Mouse (Mus musculus): ENCODE results near the gene Actrt1. TPM values are rescaled to one million over a fixed set of nuclear protein-coding genes. Genes with fewer than 3 reads are reported as not detected.

Gene Actrt1
- not detected in 4 replicates for total RNA-seq (2023; ENCODE audit: inconsistent age)

DNA sequence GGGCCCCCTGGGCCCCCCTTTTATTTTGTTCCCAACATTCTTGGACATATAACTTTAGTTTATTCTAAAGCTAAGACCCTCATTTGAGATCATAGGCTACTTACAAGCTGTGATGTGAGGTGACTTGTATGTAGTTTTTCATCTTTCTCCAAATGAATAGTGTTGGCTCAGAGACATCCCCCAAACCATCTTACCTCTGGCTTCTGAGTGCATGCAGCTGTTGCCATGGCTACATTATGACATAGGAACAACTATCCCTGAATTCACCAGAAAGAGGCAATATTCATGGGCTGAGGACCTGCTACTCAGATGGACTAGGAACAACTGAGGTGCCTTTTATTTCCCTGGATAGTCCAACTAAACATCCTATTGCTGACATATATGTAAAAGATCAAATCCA, at the start of gene Actrt1:
Actrt1 (plus strand) TSS at position 301 of the 400 bp plus-strand sequence.

All from B cell, adult (primary cell).